Mouse (Mus musculus) kidney, postnatal 25 days (tissue): ENCODE results near the gene Rwdd4a.
A peak's percentile ranks its signal among the peaks of the same experiment; 100 is the strongest.

ENCODE experiments used
- DNase-seq, 2 experiments: peaks; one replicate each; pipeline ENCODE4 v3.0.0; 2021; ENCODE audit warnings: mixed read lengths in 2 of 2

Gene Rwdd4a

GRCm38 (mm10) chr8:47533344-47534125 lies at the start of gene Rwdd4a, which contains the start of gene Trappc11:
TSS of gene Rwdd4a (plus strand) at chr8:47533664.
TSS of gene Trappc11 (minus strand) at chr8:47533470.
- DNase-seq: peak; percentile 97 to 98

GRCm38 (mm10) chr8:47487231-47487630 lies 46.2 kb upstream of the Rwdd4a start:
- peak in 1 of 2 experiments; percentile 24 for DNase-seq

GRCm38 (mm10) chr8:47493106-47493505 lies 40.4 kb upstream of the Rwdd4a start:
- no peak for DNase-seq

- no peak for DNase-seq
Observed at GRCm38 (mm10) chr8:47494602-47495153, 38.8 kb upstream of the Rwdd4a start.

GRCm38 (mm10) chr8:47495428-47495827 lies 38.0 kb upstream of the Rwdd4a start:
- no peak for DNase-seq

- DNase-seq: no peak
Observed at GRCm38 (mm10) chr8:47501994-47502393, 31.5 kb upstream of the Rwdd4a start.

- DNase-seq: no peak
Observed at GRCm38 (mm10) chr8:47502546-47502945, 30.9 kb upstream of the Rwdd4a start.

- no peak for DNase-seq
Observed at GRCm38 (mm10) chr8:47505431-47505830, 28.0 kb upstream of the Rwdd4a start.

GRCm38 (mm10) chr8:47510930-47511329 lies 22.5 kb upstream of the Rwdd4a start:
- no peak for DNase-seq

GRCm38 (mm10) chr8:47513601-47514000 lies 19.9 kb upstream of the Rwdd4a start:
- no peak for DNase-seq

GRCm38 (mm10) chr8:47528094-47528493 lies 5.4 kb upstream of the Rwdd4a start:
- DNase-seq: no peak

GRCm38 (mm10) chr8:47538323-47538722 lies 4.9 kb downstream of the Rwdd4a start:
- DNase-seq: peak; percentile 22 to 52

- DNase-seq: no peak
Observed at GRCm38 (mm10) chr8:47542746-47543145, 9.3 kb downstream of the Rwdd4a start.

GRCm38 (mm10) chr8:47544094-47544493 lies 10.6 kb downstream of the Rwdd4a start:
- DNase-seq: no peak

- no peak for DNase-seq
Observed at GRCm38 (mm10) chr8:47547102-47547501, 13.6 kb downstream of the Rwdd4a start.

GRCm38 (mm10) chr8:47553613-47554012 lies 20.1 kb downstream of the Rwdd4a start:
- peak in 1 of 2 experiments; percentile 6 for DNase-seq

GRCm38 (mm10) chr8:47556446-47556845 lies 23.0 kb downstream of the Rwdd4a start:
- DNase-seq: peak; percentile 5 to 40

GRCm38 (mm10) chr8:47558274-47558673 lies 24.8 kb downstream of the Rwdd4a start:
- DNase-seq: no peak

GRCm38 (mm10) chr8:47560801-47561200 lies 27.3 kb downstream of the Rwdd4a start:
- DNase-seq: no peak

GRCm38 (mm10) chr8:47566551-47566950 lies 33.1 kb downstream of the Rwdd4a start:
- DNase-seq: no peak

GRCm38 (mm10) chr8:47568098-47568497 lies 34.6 kb downstream of the Rwdd4a start:
- DNase-seq: no peak

GRCm38 (mm10) chr8:47570161-47570560 lies 36.7 kb downstream of the Rwdd4a start:
- no peak for DNase-seq

GRCm38 (mm10) chr8:47573482-47573881 lies 40.0 kb downstream of the Rwdd4a start:
- no peak for DNase-seq

- DNase-seq: no peak
Observed at GRCm38 (mm10) chr8:47581454-47581853, 48.0 kb downstream of the Rwdd4a start.
